Mouse (Mus musculus): ENCODE measurements around the gene Ccdc18. TPM values are rescaled to one million over a fixed set of nuclear protein-coding genes. Genes with fewer than 3 reads are reported as not detected.
A peak's percentile ranks its signal among the peaks of the same experiment; 100 is the strongest.
"Not testable (repeated sequence)": the region's sequence is repeated elsewhere in the genome, so short reads cannot be mapped to it uniquely, and the experiment has no call there.

The Ccdc18 gene
- polyA plus RNA-seq (2016; fragmentation: Nextera tagmentation; extraction: Ambion mirVana) = 13.1 and 13.4 TPM in 2 replicates

DNA sequence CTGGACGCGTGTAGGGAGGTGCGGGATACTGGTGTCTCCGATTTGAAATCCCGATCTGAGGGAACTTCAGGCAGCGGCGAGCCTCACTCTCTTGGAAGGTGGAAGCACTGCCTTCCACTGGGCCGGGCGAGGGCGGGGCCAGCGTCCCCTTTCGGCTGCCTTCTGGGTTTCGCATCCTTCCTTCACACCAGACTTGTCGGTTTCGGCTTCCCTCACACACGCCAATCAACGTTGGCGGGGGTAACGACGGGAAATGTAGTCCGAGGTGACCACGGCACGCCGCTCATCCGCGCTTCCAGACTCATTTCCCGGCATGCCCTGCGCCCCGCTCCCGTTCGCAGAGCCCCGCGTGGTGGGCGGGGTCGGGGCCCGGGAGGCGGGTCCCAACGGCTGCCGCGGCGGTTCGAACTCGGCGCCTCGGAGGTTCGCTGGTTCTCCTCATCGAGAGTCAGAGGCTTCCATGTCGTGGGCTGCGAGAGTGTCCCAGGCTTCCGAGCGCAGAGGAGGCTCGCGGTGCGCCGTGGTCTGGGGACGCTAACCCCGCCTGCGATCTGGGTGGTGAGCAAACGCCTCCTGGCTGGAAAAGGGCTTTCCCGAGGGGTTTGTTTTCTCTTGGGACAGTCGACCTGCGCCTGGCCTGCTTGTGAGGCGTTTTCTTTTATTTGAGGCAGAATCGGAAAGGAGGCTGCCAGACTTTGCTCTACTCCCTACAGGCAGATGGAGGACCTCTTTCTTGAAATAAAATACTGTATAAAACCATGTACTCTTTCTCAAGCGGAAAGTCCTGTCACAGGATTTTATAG is at the start of gene Ccdc18, which contains the start of gene Tmed5:
Gene Ccdc18 (plus strand): TSS at position 435 of the 803 bp plus-strand sequence.
Gene Tmed5 (minus strand): TSS at position 180 of the 803 bp plus-strand sequence.
- WGBS = under 1% methylated on average over 65 of the region's 65 CpGs
- Histone ChIP-seq H3K4me2 (peak within 1 kb of the TSS; percentile 63), H3K36me3 (replicated peaks) (no peaks in the 10 kb centered on the region; the same call in 1 of the 2 replicates), H3K4me3 (replicated peaks) (peak within 1 kb of the TSS; percentile 63), H3K9me3 (no peaks in the 10 kb centered on the region), H3K4me1 (peaks cover 19% of the 10 kb centered on the region), H3K9ac (peak within 1 kb of the TSS; percentile 71), H3K27ac (peak within 1 kb of the TSS; percentile 78), H3K27me3 (no peaks in the 10 kb centered on the region)
- peak; percentile 97 for ATAC-seq (ENCODE audit: low FRiP score)

DNA sequence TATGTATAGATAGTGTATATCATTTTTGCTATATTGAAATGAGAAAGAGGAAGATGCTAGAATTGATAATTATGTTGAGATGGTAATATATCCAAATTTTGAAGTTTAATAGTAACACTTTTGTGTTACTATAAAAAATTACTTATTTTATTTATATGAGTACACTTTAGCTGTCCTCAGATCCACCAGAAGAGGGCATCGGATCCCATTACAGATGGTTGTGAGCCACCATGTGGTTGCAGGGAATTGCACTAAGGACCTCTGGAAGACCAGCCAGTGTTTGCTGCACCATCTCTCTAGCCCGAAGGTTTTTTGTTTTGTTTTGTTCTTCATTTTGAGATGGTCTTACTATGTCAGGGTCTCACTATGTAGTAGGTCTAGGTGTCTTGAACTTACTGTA is 47.2 kb upstream of the Ccdc18 start:
- Histone ChIP-seq H3K4me2 (no peak overlapping the region), H3K4me1 (no peaks in the 10 kb centered on the region), H3K9ac (no peak overlapping the region), H3K27me3 (no peaks in the 10 kb centered on the region), H3K9me3 (no peaks in the 10 kb centered on the region), H3K4me3 (replicated peaks) (no peak overlapping the region), H3K36me3 (replicated peaks) (peaks cover 62% of the 10 kb centered on the region), H3K27ac (no peak overlapping the region)
- ATAC-seq (ENCODE audit: low FRiP score) = no peak
- 93% methylated on average over 2 of the region's 2 CpGs for WGBS

DNA sequence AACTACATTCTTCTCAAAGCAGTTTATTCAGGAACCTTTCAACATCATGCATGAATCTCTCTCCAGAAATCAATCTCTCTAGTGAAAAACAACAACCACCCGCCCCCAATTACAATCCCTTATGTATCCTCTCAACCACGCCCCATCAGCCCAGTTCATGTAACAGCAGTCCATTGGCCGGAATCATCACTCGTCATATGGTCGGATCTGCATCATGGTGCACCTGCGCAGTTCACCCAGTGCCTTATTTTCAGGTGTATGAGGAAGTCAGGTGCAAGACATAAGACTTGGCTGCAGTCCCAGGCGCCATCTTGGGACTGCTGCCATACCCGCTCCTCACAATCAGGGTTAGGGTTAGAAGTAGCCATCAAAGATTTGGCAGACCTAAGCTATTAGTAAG is 39.9 kb upstream of the Ccdc18 start:
- H3K4me2 ChIP-seq; H3K4me1 ChIP-seq; H3K27me3 ChIP-seq; H3K9me3 ChIP-seq; H3K9ac ChIP-seq; H3K4me3 ChIP-seq (replicated peaks); H3K27ac ChIP-seq; ATAC-seq (ENCODE audit: low FRiP score): not testable (repeated sequence)
- WGBS = 94% methylated on average over 8 of the region's 8 CpGs
- peaks cover 63% of the 10 kb centered on the region for H3K36me3 ChIP-seq (replicated peaks)

DNA sequence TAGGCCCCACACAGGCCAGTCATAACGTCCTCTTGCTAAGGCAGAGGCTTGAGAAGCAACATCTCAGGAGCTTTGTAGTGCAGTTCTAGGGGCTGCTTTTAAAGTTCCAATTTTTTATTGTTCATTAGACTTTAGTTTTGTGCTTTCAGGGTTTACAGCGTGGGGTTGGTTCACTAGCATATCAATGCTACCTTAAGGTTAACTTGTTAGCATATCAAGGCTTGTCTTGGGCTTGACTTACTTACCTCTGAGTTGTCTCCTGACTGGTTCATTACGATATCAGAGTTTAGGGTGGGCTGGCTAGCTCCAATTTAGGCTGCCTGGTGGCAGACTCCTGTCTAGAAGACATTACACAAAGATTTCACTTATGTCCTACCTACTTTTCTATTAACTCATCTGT is 35.0 kb upstream of the Ccdc18 start:
- H3K36me3 ChIP-seq (replicated peaks) = peaks cover 49% of the 10 kb centered on the region
- H3K4me3 ChIP-seq (replicated peaks) = no peak overlapping the region
- H3K4me1 ChIP-seq = no peaks in the 10 kb centered on the region
- ATAC-seq (ENCODE audit: low FRiP score) = no peak
- H3K9me3 ChIP-seq = no peaks in the 10 kb centered on the region
- no peak overlapping the region for H3K27ac ChIP-seq
- 94% methylated on average over 3 of the region's 3 CpGs for WGBS
- no peaks in the 10 kb centered on the region for H3K27me3 ChIP-seq
- no peak overlapping the region for H3K9ac ChIP-seq
- H3K4me2 ChIP-seq = no peak overlapping the region

- no peak overlapping the region for H3K4me3 ChIP-seq (replicated peaks)
- peaks cover 52% of the 10 kb centered on the region for H3K36me3 ChIP-seq (replicated peaks)
- H3K4me1 ChIP-seq = no peaks in the 10 kb centered on the region
- no peak overlapping the region for H3K27ac ChIP-seq
- no peaks in the 10 kb centered on the region for H3K27me3 ChIP-seq
- ATAC-seq (ENCODE audit: low FRiP score) = no peak
- no peak overlapping the region for H3K9ac ChIP-seq
- H3K9me3 ChIP-seq = no peaks in the 10 kb centered on the region
- H3K4me2 ChIP-seq = no peak overlapping the region
Measured at GRCm38 (mm10) chr5:108100196-108100595, 32.5 kb upstream of the Ccdc18 start.

- no peak overlapping the region for H3K9ac ChIP-seq
- ATAC-seq (ENCODE audit: low FRiP score) = no peak
- WGBS = 86% methylated on average over 5 of the region's 5 CpGs
- H3K9me3 ChIP-seq = no peaks in the 10 kb centered on the region
- H3K4me3 ChIP-seq (replicated peaks) = no peak overlapping the region
- H3K36me3 ChIP-seq (replicated peaks) = peaks cover 49% of the 10 kb centered on the region
- H3K4me1 ChIP-seq = no peaks in the 10 kb centered on the region
- no peak overlapping the region for H3K27ac ChIP-seq
- H3K4me2 ChIP-seq = no peak overlapping the region
- H3K27me3 ChIP-seq = no peaks in the 10 kb centered on the region
Measured at GRCm38 (mm10) chr5:108104306-108104705, 28.4 kb upstream of the Ccdc18 start.

GRCm38 (mm10) chr5:108109346-108109745 is 23.3 kb upstream of the Ccdc18 start:
- no peaks in the 10 kb centered on the region for H3K4me1 ChIP-seq
- peaks cover 33% of the 10 kb centered on the region for H3K36me3 ChIP-seq (replicated peaks)
- H3K4me3 ChIP-seq (replicated peaks) = no peak overlapping the region

GRCm38 (mm10) chr5:108117693-108118092 is 15.0 kb upstream of the Ccdc18 start:
- Histone ChIP-seq H3K4me3 (replicated peaks) (no peak overlapping the region), H3K4me2 (no peak overlapping the region), H3K27ac (no peak overlapping the region), H3K27me3 (no peaks in the 10 kb centered on the region), H3K9me3 (no peaks in the 10 kb centered on the region), H3K36me3 (replicated peaks) (peaks cover 3% of the 10 kb centered on the region; the same call in 1 of the 2 replicates), H3K9ac (no peak overlapping the region), H3K4me1 (no peaks in the 10 kb centered on the region)
- 93% methylated on average over 4 of the region's 4 CpGs for WGBS
- no peak for ATAC-seq (ENCODE audit: low FRiP score)

More at GRCm38 (mm10) chr5:108109346-108109745, 23.3 kb upstream of the Ccdc18 start:
- no peak overlapping the region for H3K4me2 ChIP-seq
- no peak for ATAC-seq (ENCODE audit: low FRiP score)
- H3K27me3 ChIP-seq = no peaks in the 10 kb centered on the region
- 95% methylated on average over 7 of the region's 7 CpGs for WGBS
- no peaks in the 10 kb centered on the region for H3K9me3 ChIP-seq
- no peak overlapping the region for H3K9ac ChIP-seq
- H3K27ac ChIP-seq = no peak overlapping the region

- no peak for ATAC-seq (ENCODE audit: low FRiP score)
- Histone ChIP-seq H3K36me3 (replicated peaks) (peaks cover 7% of the 10 kb centered on the region; the same call in 1 of the 2 replicates), H3K9me3 (no peaks in the 10 kb centered on the region), H3K4me3 (replicated peaks) (no peak overlapping the region), H3K27me3 (no peaks in the 10 kb centered on the region), H3K4me1 (no peaks in the 10 kb centered on the region), H3K9ac (no peak overlapping the region), H3K27ac (no peak overlapping the region), H3K4me2 (no peak overlapping the region)
- WGBS = 83% methylated on average over 9 of the region's 9 CpGs
Measured at GRCm38 (mm10) chr5:108120221-108120900, 12.3 kb upstream of the Ccdc18 start.

DNA sequence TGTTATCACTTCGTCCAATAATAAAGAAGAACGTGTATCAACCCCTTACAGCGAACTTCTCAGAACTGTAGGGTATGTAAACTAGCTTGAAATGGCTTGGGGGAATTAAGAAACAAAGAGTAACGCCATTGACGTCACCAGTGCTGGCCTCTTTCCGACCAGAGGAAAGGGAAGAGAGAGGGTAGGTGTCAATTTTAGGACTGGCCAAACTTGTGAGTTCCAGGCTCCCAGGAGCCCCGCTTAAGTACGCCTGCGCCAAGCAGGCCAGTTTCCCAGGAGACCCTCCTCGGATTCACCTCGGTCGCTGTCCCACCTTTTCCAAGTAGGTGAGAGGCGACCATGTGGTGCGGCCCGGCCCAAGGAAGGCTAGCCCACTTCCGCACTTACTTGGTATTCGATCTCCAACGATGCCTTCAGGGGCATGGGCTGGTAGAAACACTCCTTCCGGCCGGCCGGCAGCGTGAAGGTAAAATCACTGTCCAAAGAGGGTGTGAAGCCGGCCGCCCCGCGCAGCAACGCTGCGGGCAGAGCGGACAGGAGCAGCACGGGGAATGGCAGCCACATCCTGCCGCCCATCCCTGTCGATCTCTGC is 730 bp upstream of the Ccdc18 start:
- H3K27ac ChIP-seq = peak overlapping the region; percentile 78
- H3K4me2 ChIP-seq = peak overlapping the region; percentile 63
- no peaks in the 10 kb centered on the region; the same call in 1 of the 2 replicates for H3K36me3 ChIP-seq (replicated peaks)
- WGBS = under 1% methylated on average over 32 of the region's 32 CpGs
- peaks cover 19% of the 10 kb centered on the region for H3K4me1 ChIP-seq
- peak; percentile 55; the same call in 1 of the 2 replicates for ATAC-seq (ENCODE audit: low FRiP score)
- peak overlapping the region; percentile 63 for H3K4me3 ChIP-seq (replicated peaks)
- H3K27me3 ChIP-seq = no peaks in the 10 kb centered on the region
- no peaks in the 10 kb centered on the region for H3K9me3 ChIP-seq
- peak overlapping the region; percentile 68 for H3K9ac ChIP-seq

DNA sequence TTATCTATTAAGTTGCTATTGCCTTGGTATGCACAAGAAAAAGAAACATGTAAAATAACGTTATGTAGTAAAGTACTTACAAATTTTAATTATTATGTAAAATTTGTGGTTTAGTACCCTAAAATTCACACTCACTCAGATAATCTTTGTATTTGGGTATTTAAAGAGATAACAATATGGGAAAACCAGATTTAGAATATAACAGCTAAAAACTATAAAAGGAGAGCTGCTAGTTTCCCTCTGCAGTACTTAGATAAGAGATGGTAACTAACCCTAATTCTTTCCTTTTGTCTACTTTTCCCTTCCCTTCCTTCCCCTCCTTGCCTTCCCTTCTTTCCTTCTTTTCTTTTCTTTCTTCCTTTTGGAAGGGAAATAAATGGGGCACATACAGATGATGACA is 19.9 kb downstream of the Ccdc18 start:
- Histone ChIP-seq H3K4me1 (no peaks in the 10 kb centered on the region), H3K27ac (no peak overlapping the region), H3K27me3 (no peaks in the 10 kb centered on the region), H3K4me3 (replicated peaks) (no peak overlapping the region), H3K9me3 (no peaks in the 10 kb centered on the region), H3K4me2 (no peak overlapping the region), H3K9ac (no peak overlapping the region), H3K36me3 (replicated peaks) (no peaks in the 10 kb centered on the region)
- WGBS = 91% methylated on average over 1 of the region's 1 CpGs
- ATAC-seq (ENCODE audit: low FRiP score) = no peak

DNA sequence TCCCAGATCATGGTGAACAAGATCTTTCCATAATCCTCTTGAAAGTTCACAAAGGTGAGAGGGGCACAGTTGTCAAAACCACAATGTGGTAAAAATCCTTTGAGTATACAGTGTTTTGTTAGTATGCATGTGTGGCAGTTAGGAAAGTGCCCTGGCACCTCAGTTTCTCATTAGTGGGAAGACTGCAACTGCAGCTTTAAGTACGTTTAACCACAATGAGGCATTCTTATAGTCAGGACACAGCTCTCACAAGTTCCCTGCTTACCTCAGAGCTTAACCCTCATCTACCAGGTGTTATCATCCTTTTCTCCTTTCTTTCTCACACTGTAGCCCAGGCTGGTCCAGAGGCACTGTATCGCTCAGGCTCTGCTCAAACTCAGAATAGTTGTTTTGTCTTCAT is 28.1 kb downstream of the Ccdc18 start:
- no peaks in the 10 kb centered on the region for H3K4me1 ChIP-seq
- no peak overlapping the region for H3K4me3 ChIP-seq (replicated peaks)
- no peak overlapping the region for H3K4me2 ChIP-seq
- no peaks in the 10 kb centered on the region for H3K9me3 ChIP-seq
- no peaks in the 10 kb centered on the region for H3K27me3 ChIP-seq
- no peak for ATAC-seq (ENCODE audit: low FRiP score)
- WGBS = 74% methylated on average over 2 of the region's 2 CpGs
- no peak overlapping the region for H3K9ac ChIP-seq
- H3K36me3 ChIP-seq (replicated peaks) = no peaks in the 10 kb centered on the region
- H3K27ac ChIP-seq = no peak overlapping the region
